Mouse (Mus musculus) spleen, postnatal 4 days (tissue): ENCODE results near the gene Tmem139.
A peak's percentile ranks its signal among the peaks of the same experiment; 100 is the strongest.

Source experiments
- DNase-seq, 2 experiments: peaks; one replicate each; pipeline ENCODE4 v3.0.0; 2022; ENCODE audit warnings: low spot score in 2 of 2

Tmem139 gene

DNA sequence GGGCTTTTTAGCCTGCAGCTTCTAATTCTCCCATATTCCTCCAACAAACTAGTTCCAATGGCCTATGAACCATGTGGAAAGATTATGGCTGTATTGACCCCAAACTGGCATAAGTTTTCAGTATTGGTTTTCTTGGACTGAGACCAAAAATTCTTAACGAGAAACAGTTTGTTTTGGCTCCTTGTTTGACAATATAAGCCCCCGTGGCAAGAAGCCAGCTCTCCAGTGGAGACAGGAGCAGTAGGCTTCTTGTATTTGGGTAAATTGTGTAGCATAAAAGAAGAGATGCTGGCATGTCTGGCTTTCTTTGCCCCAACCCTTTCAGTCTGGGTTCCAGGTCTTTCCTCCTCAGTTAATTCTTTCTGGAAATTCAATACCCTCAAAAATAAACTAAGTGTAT, 14.4 kb downstream of the Tmem139 start:
- DNase-seq = no peak

DNA sequence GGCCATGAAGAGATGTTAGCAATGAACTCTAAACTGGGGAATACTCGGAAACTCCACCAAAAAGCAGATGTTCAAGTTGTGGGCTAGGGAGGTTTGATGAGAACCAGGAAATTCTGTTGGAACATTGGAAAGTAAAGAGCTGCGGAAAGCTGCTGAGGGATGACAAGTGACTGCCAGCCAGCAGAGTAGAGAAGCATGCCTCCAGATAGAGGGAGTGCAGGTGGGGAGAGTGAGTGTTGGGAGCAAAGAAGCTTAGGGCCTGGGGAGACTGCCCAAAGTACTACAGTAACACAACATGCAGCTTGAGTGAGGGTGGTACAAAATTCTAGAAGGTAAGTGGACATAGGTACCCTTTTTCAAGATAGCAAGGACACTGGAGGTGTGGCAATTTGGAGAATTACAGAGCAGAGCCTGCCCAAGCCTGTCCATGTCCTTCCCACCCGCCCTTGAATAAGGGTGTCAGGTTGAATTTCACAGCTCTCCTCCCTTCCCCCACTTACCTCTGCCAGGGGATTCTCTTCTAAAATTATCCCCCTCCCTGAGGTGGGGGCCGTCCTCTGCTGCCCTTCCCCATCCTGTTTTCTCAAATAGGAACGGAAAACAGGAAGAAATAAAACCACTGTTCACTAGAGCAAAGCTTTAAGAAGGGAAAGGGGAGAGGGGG, 21.2 kb downstream of the Tmem139 start:
- no peak for DNase-seq

DNA sequence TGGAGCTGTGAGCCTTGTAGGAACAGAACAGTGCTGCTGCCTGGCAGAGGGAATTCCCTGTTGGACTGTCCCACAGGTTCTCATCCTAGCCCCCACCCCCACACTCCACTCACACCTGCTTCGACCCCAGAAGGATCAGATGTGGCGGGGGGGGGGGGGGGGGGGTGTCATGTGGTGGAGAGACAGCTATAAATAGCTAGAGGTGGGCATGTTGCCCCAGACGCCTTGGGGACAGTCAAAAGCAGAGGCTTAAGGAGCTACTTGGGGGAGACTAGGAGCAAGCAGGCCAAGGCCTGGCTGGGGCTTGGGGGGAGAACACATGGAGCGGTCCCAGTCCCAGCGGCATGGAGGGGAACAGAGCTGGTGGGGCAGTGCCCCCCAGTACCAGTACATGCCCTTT, 24.7 kb downstream of the Tmem139 start, which contains the start of gene Clcn1:
TSS of gene Clcn1 (plus strand) at position 238 of the 400 bp plus-strand sequence.
- no peak for DNase-seq

DNA sequence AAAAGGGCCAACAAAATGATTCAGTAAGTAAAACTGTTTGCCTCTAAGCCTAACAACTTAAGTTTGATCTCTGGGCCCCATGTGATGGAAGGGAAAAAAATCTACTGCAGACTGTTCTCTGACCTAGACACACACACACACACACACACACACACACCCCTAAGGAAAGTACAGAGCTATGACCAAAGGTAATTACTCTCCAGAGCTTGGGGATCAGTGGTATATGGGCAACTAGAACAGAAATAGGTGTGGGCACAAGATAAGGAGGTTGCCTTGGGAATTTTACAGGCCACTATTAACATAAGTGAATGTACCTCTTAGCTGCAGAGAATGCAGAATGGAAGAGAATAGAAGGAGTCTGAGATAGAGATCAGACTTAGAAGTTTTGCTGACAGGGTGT, 25.8 kb downstream of the Tmem139 start:
- no peak for DNase-seq

DNA sequence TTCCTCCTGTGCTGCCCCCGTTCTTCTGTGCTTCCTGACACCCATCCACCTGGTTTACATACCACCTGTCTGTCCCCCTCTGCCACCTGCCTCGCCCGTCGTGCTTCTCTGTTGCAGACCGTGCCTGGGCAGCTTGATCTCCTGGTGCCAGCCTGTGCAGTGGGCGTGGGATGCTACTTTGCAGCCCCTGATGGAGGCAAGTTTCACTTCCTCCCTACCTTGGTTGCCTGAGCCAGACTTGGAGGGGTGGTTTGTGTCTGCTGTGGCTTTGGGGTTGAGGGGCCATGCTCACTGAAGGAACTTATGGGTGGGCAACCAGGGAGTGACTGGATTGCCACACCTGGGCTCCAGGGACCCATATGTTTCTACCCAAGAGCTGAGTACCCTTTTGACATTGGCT, 31.6 kb downstream of the Tmem139 start:
- DNase-seq = peak; percentile 39 to 69

DNA sequence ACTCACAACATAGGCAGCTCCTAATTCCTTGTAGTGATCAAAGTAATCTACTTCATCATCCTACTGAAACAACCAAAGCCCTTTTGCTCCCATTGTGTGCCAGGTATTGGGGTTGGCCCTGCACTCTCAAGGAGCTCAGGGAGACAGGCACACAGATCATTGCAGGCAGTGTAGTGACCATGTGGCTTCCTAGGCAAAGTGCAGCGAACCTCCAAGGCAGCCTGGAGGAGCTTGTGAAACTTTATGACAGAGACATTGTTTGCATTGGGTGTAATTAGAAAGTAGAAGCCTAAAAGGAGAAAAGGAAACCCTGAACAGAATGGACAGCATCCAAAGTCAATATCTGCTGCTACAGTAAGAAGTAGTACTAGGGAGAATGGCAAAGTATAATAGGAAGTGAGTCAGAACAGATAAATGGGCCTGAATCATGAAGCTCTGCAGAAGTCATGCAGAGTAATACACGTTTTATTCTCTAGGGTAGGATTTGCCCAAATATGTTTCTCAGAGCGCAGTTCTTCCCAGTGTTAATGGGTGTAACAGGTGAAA, 33.9 kb downstream of the Tmem139 start:
- DNase-seq = no peak

DNA sequence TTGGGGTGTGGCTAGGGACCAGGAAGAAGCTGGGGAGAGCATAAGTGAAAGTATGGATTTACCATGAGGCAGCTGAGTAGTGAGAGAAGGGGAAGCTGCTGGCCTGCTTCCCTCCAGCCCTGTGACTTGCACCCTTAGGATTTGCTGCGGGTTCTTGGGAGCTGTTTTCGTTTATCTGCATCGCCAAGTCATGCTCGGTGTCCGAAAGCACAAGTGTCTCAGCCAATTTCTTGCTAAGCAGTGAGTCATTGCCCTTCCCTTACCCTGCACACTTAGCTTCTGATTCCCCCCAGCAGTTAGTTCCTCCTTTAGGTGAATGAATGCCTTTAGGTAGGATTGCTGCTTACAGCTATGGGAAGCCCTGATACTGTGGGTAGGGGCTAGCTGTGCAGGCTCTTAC, 37.6 kb downstream of the Tmem139 start:
- no peak for DNase-seq

DNA sequence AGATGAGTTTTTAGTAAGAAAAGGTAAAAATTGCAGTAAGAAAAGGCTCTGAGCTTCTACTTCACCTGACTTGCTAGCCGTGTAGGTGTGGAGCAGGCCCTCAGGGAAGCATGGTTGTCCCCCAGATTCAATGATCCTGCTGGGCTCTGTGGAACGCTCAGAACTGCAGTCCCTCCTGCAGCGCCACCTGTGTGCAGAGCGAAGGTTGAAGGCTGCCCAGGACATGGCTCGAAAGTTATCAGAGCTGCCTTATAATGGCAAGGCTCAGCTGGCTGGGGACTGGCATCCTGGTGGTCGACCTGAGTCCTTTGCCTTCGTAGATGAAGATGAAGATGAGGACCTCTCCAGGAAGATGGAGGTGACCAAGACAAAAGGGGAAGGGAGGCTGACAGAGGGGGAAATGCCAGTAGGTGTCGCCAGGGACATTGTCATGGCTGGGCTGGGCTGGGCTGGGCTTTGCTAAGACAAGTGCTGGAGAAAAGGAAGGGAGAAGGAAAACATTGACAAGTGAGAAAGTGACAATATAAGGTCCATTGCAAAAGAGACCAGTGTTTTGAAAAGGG, 48.1 kb downstream of the Tmem139 start:
- no peak for DNase-seq

DNA sequence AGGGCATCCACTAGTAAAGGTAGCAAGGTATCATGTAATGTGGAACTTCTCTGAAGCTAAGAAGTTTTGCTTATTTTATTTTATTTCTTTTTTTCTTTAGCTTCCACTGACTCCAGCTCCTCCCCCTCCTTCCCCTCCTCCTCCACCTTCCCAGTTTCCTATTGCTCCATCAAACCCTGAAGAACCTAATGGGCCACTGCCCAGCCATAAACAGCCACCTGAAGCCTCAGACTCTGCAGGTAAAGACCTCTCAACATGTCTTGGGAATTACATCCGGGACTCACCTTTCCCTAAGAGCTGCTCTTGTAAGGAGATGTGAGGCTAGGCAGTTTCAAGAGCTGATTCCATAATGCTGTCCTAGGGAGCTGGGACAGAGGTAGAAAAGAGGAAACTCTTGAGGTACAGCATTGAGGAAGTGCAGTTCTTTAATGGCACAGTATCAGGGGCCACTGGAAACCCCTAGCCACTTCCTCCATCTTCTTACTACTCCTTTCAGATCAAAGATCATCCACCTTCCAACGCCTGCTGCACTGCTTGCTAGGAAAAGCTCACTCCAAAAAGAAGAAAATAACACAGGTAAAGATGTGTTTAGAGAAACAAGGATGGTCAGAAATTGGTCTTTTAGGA, 48.8 kb downstream of the Tmem139 start:
- DNase-seq = no peak
